Mouse (Mus musculus) G1E (cell line): ENCODE measurements around the gene Abce1. TPM values are rescaled to one million over a fixed set of nuclear protein-coding genes. Genes with fewer than 3 reads are reported as not detected.
"Not testable (repeated sequence)": the region's sequence is repeated elsewhere in the genome, so short reads cannot be mapped to it uniquely, and the experiment has no call there.

Experiments used
- ATAC-seq: 2 replicates; pipeline ENCODE4 v1.8.0; 2016; ENCODE audit warnings: mild to moderate bottlenecking; ENCODE audit not compliant: insufficient number of reproducible peaks, poor library complexity, low FRiP score, severe bottlenecking; ENCODE audit errors: extremely low read depth
- DNase-seq: peaks from one replicate; pipeline ENCODE4 v3.0.0; 2012; ENCODE audit warnings: low spot score
- H3K27me3 ChIP-seq: 2 replicates; pipeline ENCODE4 v1.6.1; 2012; ENCODE audit warnings: mild to moderate bottlenecking, low read length, inconsistent platforms; ENCODE audit not compliant: insufficient read depth
- H3K36me3 ChIP-seq: replicated peaks from 2 replicates; pipeline ENCODE3; 2012; ENCODE audit warnings: mild to moderate bottlenecking, inconsistent platforms
- H3K4me1 ChIP-seq: 2 replicates; pipeline ENCODE4 v1.6.1; 2012; ENCODE audit warnings: low read depth, low read length, inconsistent platforms, mixed read lengths; ENCODE audit not compliant: insufficient read depth
- H3K4me3 ChIP-seq: 2 replicates; pipeline ENCODE4 v1.5.1; 2012; ENCODE audit warnings: low read depth, mild to moderate bottlenecking, inconsistent platforms, low read length, moderate library complexity, mixed read lengths
- H3K9me3 ChIP-seq: replicated peaks from 2 replicates; pipeline ENCODE4 v1.6.1; 2012; ENCODE audit warnings: inconsistent platforms
- CTCF ChIP-seq: IDR thresholded peaks from 2 replicates; pipeline ENCODE4 v1.5.1; 2012; ENCODE audit warnings: low read depth, low read length, inconsistent platforms, mixed read lengths
- GATA1 ChIP-seq: IDR thresholded peaks from 2 replicates; pipeline ENCODE4 v1.6.1; 2012; ENCODE audit warnings: borderline replicate concordance, low read length, inconsistent platforms, mixed read lengths
- GATA2 ChIP-seq: IDR thresholded peaks from 2 replicates; pipeline ENCODE4 v1.6.1; 2012; ENCODE audit warnings: low read depth, low read length, inconsistent platforms, borderline replicate concordance
- POLR2AphosphoS5 ChIP-seq: IDR thresholded peaks from 2 replicates; pipeline ENCODE4 v1.6.1; 2012; ENCODE audit warnings: low read depth, low read length, inconsistent platforms; ENCODE audit not compliant: insufficient replicate concordance
- TAL1 ChIP-seq: conservative IDR thresholded peaks from 2 replicates; pipeline ENCODE4 v1.6.1; 2012; ENCODE audit warnings: low read depth, low read length, inconsistent platforms, mixed read lengths
- polyA plus RNA-seq: library from polyadenylated mRNA; stranded (reverse); fragments of >175 nt; gene quantifications from 2 replicates; pipeline ENCODE4 v1.2.3, GENCODE M21; 2012
- total RNA-seq, 2 experiments: library from RNA; stranded (forward) in 1 of 2; stranded (reverse) in 1 of 2; fragments of 200-1000 nt in 1 of 2; fragments of >200 nt in 1 of 2; fragmentation: Nextera tagmentation in 1 of 2; gene quantifications; 2 replicates each; pipeline ENCODE4 v1.2.3; 2014 to 2017

Abce1 gene
- total and polyA plus RNA-seq, 3 experiments, result 17.3 to 354 (median 266) TPM

- Histone ChIP-seq H3K9me3 (no peaks in the 10 kb centered on the region), H3K36me3 (peaks cover 70% of the 10 kb centered on the region), H3K4me1 (peaks cover 12% of the 10 kb centered on the region), H3K4me3 (no peak overlapping the region; the same call in 1 of the 2 replicates), H3K27me3 (no peaks in the 10 kb centered on the region)
- ATAC-seq (no peak), DNase-seq (no peak)
- TF ChIP-seq GATA1, result no peak
- no peak for TF ChIP-seq GATA2
- no peak for TF ChIP-seq CTCF
- no peak for TF ChIP-seq TAL1
- TF ChIP-seq POLR2AphosphoS5, result no peak
Measured at GRCm38 (mm10) chr8:79680555-79680954, 31.0 kb downstream of the Abce1 start.

GRCm38 (mm10) chr8:79680083-79680482 lies 31.5 kb downstream of the Abce1 start:
- Histone ChIP-seq H3K4me1 (peaks cover 12% of the 10 kb centered on the region), H3K36me3 (peaks cover 69% of the 10 kb centered on the region)
- not testable (repeated sequence) for H3K4me3 ChIP-seq, H3K27me3 ChIP-seq, ATAC-seq, H3K9me3 ChIP-seq, DNase-seq

GRCm38 (mm10) chr8:79679005-79679404 lies 32.5 kb downstream of the Abce1 start:
- Histone ChIP-seq H3K27me3 (no peaks in the 10 kb centered on the region), H3K36me3 (peaks cover 69% of the 10 kb centered on the region), H3K9me3 (no peaks in the 10 kb centered on the region), H3K4me1 (peaks cover 12% of the 10 kb centered on the region), H3K4me3 (no peak overlapping the region)
- TF ChIP-seq POLR2AphosphoS5, result no peak
- TF ChIP-seq TAL1, result no peak
- TF ChIP-seq GATA2, result no peak
- TF ChIP-seq GATA1, result no peak
- no peak for TF ChIP-seq CTCF
- ATAC-seq, result peak; percentile 93
- peak; percentile 22 for DNase-seq

GRCm38 (mm10) chr8:79676461-79676860 lies 35.1 kb downstream of the Abce1 start:
- Histone ChIP-seq H3K36me3 (peaks cover 72% of the 10 kb centered on the region), H3K4me3 (no peak overlapping the region), H3K4me1 (peaks cover 12% of the 10 kb centered on the region), H3K27me3 (no peaks in the 10 kb centered on the region), H3K9me3 (no peaks in the 10 kb centered on the region)
- TF ChIP-seq GATA2, result no peak
- DNase-seq (no peak), ATAC-seq (no peak)

- DNase-seq, H3K27me3 ChIP-seq, H3K4me3 ChIP-seq, H3K4me1 ChIP-seq, ATAC-seq, H3K9me3 ChIP-seq: not testable (repeated sequence)
- H3K36me3 ChIP-seq, result peaks cover 90% of the 10 kb centered on the region
Measured at GRCm38 (mm10) chr8:79658715-79659114, 52.8 kb downstream of the Abce1 start.

- no peak for TF ChIP-seq GATA2
- TF ChIP-seq POLR2AphosphoS5, result no peak
- TF ChIP-seq CTCF, result no peak
- Histone ChIP-seq H3K4me3 (no peak overlapping the region), H3K9me3 (no peaks in the 10 kb centered on the region), H3K4me1 (no peaks in the 10 kb centered on the region; the same call in 1 of the 2 replicates), H3K36me3 (peaks cover 86% of the 10 kb centered on the region), H3K27me3 (no peaks in the 10 kb centered on the region)
- ATAC-seq (no peak), DNase-seq (no peak)
Measured at GRCm38 (mm10) chr8:79653736-79654135, 57.8 kb downstream of the Abce1 start.

- H3K36me3 ChIP-seq, result peaks cover 83% of the 10 kb centered on the region
Measured at GRCm38 (mm10) chr8:79650158-79650814, 61.3 kb downstream of the Abce1 start.

More at GRCm38 (mm10) chr8:79650158-79650814, 61.3 kb downstream of the Abce1 start:
- TF ChIP-seq GATA1 (no peak), GATA2 (no peak), CTCF (peak; percentile 73)
- DNase-seq (no peak), ATAC-seq (no peak)
- peaks cover 8% of the 10 kb centered on the region; the same call in 1 of the 2 replicates for H3K4me1 ChIP-seq
- H3K9me3 ChIP-seq, result no peaks in the 10 kb centered on the region
- no peaks in the 10 kb centered on the region for H3K27me3 ChIP-seq
- no peak overlapping the region for H3K4me3 ChIP-seq
